Mouse (Mus musculus) heart, postnatal 36 days (tissue): Measurements from ENCODE around the gene 6330409D20Rik. TPM values are rescaled to one million over a fixed set of nuclear protein-coding genes. Genes with fewer than 3 reads are reported as not detected.

Experiments
- microRNA-seq, 2 experiments: library from miRNA; unstranded; fragments of <30 nt; microRNA quantifications; one replicate each; pipeline ENCODE4 v1.2.0; 2021; ENCODE audit warnings: borderline number of aligned reads in 2 of 2
- total RNA-seq, 2 experiments: library from RNA; stranded (reverse); gene quantifications; 2 replicates each; pipeline ENCODE4 v1.2.3; 2021

Gene 6330409D20Rik
- total RNA-seq, 2 experiments from 2014 or later: not detected

Small RNAs within 50 kb of the gene (microRNA-seq; reads per million reads assigned to microRNA genes)
- gene Mir2861 (0 reads per million in 2 experiments), gene Mir3960 (0 reads per million in 2 experiments), gene Mir8093 (0 to 0.72 reads per million in 2 experiments)

Other genes with a start within 250 kb of the 6330409D20Rik start
- 10 to 100 TPM in 1 of 2 experiments, 1 to 10 TPM in 1; 8.9 to 10.6 TPM for gene Fam102a, start 205.7 kb downstream of the 6330409D20Rik start, total RNA-seq
- gene Dpm2, start 170.2 kb downstream of the 6330409D20Rik start, total RNA-seq: 10 to 100 TPM; 17.9 to 21.3 TPM
- gene Pip5kl1, start 166.2 kb downstream of the 6330409D20Rik start, total RNA-seq: under 1 TPM in 1 of 2 experiments, not detected in 1; 0.43 TPM
- not detected for gene 9430097D07Rik, start 165.3 kb downstream of the 6330409D20Rik start, total RNA-seq
- gene St6galnac4, start 153.9 kb downstream of the 6330409D20Rik start, total RNA-seq: 10 to 100 TPM; 18.7 to 21.7 TPM
- 100 to 1,000 TPM; 108 to 116 TPM for gene St6galnac6, start 141.3 kb downstream of the 6330409D20Rik start, total RNA-seq
- gene Ak1, start 119.3 kb downstream of the 6330409D20Rik start, total RNA-seq: 100 to 1,000 TPM; 631 to 727 TPM
- 100 to 1,000 TPM; 123 to 136 TPM for gene Eng, start 94.4 kb downstream of the 6330409D20Rik start, total RNA-seq
- 1 to 10 TPM; 5.0 to 6.6 TPM for gene Fpgs, start 36.9 kb downstream of the 6330409D20Rik start, total RNA-seq
- 10 to 100 TPM; 24.6 to 26.6 TPM for gene Cdk9, start 27.9 kb downstream of the 6330409D20Rik start, total RNA-seq
- 10 to 100 TPM; 26.8 to 28.1 TPM for gene Sh2d3c, start 20.0 kb downstream of the 6330409D20Rik start, total RNA-seq
- gene Tor2a, start 16.2 kb upstream of the 6330409D20Rik start, total RNA-seq: 1 to 10 TPM; 6.8 to 9.6 TPM
- gene Ttc16, start 34.6 kb upstream of the 6330409D20Rik start, total RNA-seq: under 1 TPM; 0.08 to 0.14 TPM
- 1 to 10 TPM; 3.7 to 3.8 TPM for gene Ptrh1, start 34.8 kb upstream of the 6330409D20Rik start, total RNA-seq
- gene Cfap157, start 43.4 kb upstream of the 6330409D20Rik start, total RNA-seq: not detected
- gene Stxbp1, start 106.2 kb upstream of the 6330409D20Rik start, total RNA-seq: 10 to 100 TPM; 10.1 to 14.3 TPM
- gene Fam129b, start 135.1 kb upstream of the 6330409D20Rik start, total RNA-seq: 10 to 100 TPM; 22.5 to 26.9 TPM
- gene Rpl12, start 220.5 kb upstream of the 6330409D20Rik start, total RNA-seq: 10 to 100 TPM; 56.4 to 65.9 TPM
- 10 to 100 TPM; 14.1 to 17.0 TPM for gene Lrsam1, start 220.6 kb upstream of the 6330409D20Rik start, total RNA-seq
- 10 to 100 TPM; 18.3 to 26.7 TPM for gene Slc2a8, start 241.1 kb upstream of the 6330409D20Rik start, total RNA-seq